Mouse (Mus musculus) heart, postnatal 0 days (tissue): ENCODE results near the gene Cxcl17. TPM values are rescaled to one million over a fixed set of nuclear protein-coding genes. Genes with fewer than 3 reads are reported as not detected.

Source experiments
- ATAC-seq: fragments of 200-750 bp; cut with Nextera tagmentation; 2 replicates; pipeline ENCODE4 v1.8.0; 2017; ENCODE audit warnings: low read depth, moderate number of reproducible peaks, moderate library complexity; ENCODE audit not compliant: insufficient read depth
- DNase-seq: peaks from one replicate; pipeline ENCODE4 v3.0.0-alpha.2; 2016; ENCODE audit warnings: low spot score
- H3K27ac ChIP-seq: fragments of 300-500 bp; sonication (generic); 2 replicates; pipeline ENCODE4 v1.5.1; 2014; ENCODE audit warnings: low read depth, mild to moderate bottlenecking
- H3K27me3 ChIP-seq: fragments of 300-500 bp; sonication (generic); 2 replicates; pipeline ENCODE4 v1.6.1; 2014; ENCODE audit warnings: low read length, mixed read lengths; ENCODE audit not compliant: control insufficient read depth, insufficient read depth
- H3K36me3 ChIP-seq: fragments of 300-500 bp; sonication (generic); replicated peaks from 2 replicates; pipeline ENCODE4 v1.6.1; 2014; ENCODE audit warnings: low read length, mixed read lengths; ENCODE audit not compliant: control insufficient read depth, insufficient read depth
- H3K4me1 ChIP-seq: fragments of 300-500 bp; sonication (generic); 2 replicates; pipeline ENCODE4 v1.6.1; 2014; ENCODE audit warnings: antibody characterized with exemption; ENCODE audit not compliant: control insufficient read depth, insufficient read depth
- H3K4me2 ChIP-seq: fragments of 300-500 bp; sonication (generic); 2 replicates; pipeline ENCODE4 v1.6.1; 2014; ENCODE audit warnings: low read depth, mild to moderate bottlenecking, low read length, moderate library complexity
- H3K4me3 ChIP-seq: fragments of 300-500 bp; sonication (generic); 2 replicates; pipeline ENCODE4 v1.5.1; 2014; ENCODE audit warnings: low read depth, low read length
- H3K9ac ChIP-seq: fragments of 300-500 bp; sonication (generic); replicated peaks from 2 replicates; pipeline ENCODE4 v1.6.1; 2014; ENCODE audit warnings: low read depth, low read length, mixed read lengths
- H3K9me3 ChIP-seq: fragments of 300-500 bp; sonication (generic); replicated peaks from 2 replicates; pipeline ENCODE4 v1.6.1; 2016; ENCODE audit warnings: low read length; ENCODE audit not compliant: control insufficient read depth
- CTCF ChIP-seq: IDR thresholded peaks from 2 replicates; pipeline ENCODE4 v1.5.1; 2016; ENCODE audit warnings: antibody characterized with exemption, control low read depth, low read depth
- EP300 ChIP-seq: IDR thresholded peaks from 2 replicates; pipeline ENCODE4 v1.6.1; 2016; ENCODE audit warnings: antibody characterized with exemption, low read depth
- WGBS: fragments of 180-500 bp; shearing (Covaris S2); extraction: QIAGEN DNeasy Blood & Tissue Kit; methylation state at CpG from one replicate; pipeline ENCODE4 v1.1.7; 2014; 5-methylcytosine and 5-hydroxymethylcytosine counted together
- polyA plus RNA-seq: library from polyadenylated mRNA; unstranded; fragments of >200 nt; fragmentation: Nextera tagmentation; extraction: Ambion mirVana; gene quantifications from 2 replicates; pipeline ENCODE4 v1.2.1, GENCODE M21; 2015
- total RNA-seq: library from RNA; depleted of rRNA; stranded (reverse); fragments of >200 nt; gene quantifications from 2 replicates; pipeline ENCODE4 v1.2.3, GENCODE M21; 2014; ENCODE audit warnings: low replicate concordance

The Cxcl17 gene
- total and polyA plus RNA-seq, 2 experiments from 2014 or later, result 0.42 TPM; not detected in 1

DNA sequence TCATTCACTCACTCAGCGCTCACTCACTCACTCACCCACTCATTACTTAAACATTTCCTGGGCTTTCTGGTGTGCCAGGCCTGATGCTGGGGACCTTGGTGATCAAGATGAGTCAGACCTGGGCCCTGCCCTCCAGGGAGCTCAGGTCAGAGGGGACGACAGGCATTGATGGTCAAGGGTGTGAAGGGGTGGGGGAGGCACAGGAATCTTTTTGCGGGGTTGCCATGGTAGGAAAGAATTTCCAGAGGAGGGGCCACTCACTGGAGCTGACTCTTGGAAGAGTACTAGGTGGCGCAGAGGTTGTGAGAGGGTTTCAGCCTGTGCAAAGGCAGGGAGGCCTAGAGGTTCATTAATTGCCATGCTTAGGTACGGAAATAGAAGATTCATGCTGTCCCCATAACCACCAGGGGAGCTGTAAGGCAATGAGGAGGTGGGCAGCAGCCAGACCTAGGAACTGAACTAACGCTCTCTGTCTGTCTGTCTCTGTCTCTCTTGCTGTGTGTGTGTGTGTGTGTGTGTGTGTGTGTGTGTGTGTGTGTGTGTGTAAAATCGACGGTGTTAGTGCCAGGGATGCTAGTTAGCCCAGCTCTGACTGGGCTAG, 35.5 kb downstream of the Cxcl17 start:
- peak overlapping the region; percentile 55 for H3K4me2 ChIP-seq
- peak overlapping the region; percentile 37 for H3K4me3 ChIP-seq
- H3K4me1 ChIP-seq, result peaks cover 14% of the 10 kb centered on the region; the same call in 1 of the 2 replicates
- TF ChIP-seq CTCF, result peak; percentile 53
- TF ChIP-seq EP300, result no peak
- WGBS, result 45% methylated on average over 8 of the region's 8 CpGs
- H3K9me3 ChIP-seq, result no peaks in the 10 kb centered on the region
- no peaks in the 10 kb centered on the region; the same call in 1 of the 2 replicates for H3K27me3 ChIP-seq
- H3K27ac ChIP-seq, result no peak overlapping the region
- peak; percentile 30 for ATAC-seq
- peaks cover under 1% of the 10 kb centered on the region for H3K36me3 ChIP-seq
- no peak overlapping the region; the same call in 1 of the 2 replicates for H3K9ac ChIP-seq
- DNase-seq, result peak; percentile 44

DNA sequence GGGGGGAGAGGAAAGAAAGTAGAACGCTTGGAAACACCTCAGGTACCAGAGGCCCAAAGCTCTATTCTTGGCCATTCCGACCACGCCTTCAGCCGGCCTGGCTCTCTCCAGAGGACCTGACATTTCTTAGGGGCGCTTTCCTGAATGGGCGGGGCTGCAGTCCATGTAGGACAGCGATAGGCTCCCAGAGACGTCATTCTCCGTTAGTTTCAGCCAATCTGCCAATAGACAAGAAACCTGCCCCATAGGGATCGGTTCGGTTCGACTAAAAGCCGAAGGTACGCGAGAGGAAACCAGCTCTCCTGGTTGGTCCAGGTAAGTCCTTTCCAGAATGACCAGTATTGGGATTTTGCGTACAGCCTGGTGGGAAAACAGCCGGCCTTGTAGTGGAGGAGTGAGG, 36.1 kb downstream of the Cxcl17 start:
- Histone ChIP-seq H3K4me3 (peak overlapping the region; percentile 37), H3K27me3 (no peaks in the 10 kb centered on the region; the same call in 1 of the 2 replicates), H3K27ac (peak overlapping the region; percentile 26; the same call in 1 of the 2 replicates), H3K9me3 (no peaks in the 10 kb centered on the region), H3K4me1 (peaks cover 14% of the 10 kb centered on the region; the same call in 1 of the 2 replicates), H3K36me3 (no peaks in the 10 kb centered on the region; the same call in 1 of the 2 replicates), H3K9ac (no peak overlapping the region; the same call in 1 of the 2 replicates), H3K4me2 (peak overlapping the region; percentile 55)
- DNase-seq (peak; percentile 69), ATAC-seq (peak; percentile 76)
- TF ChIP-seq EP300 (no peak), CTCF (no peak)
- 5% methylated on average over 17 of the region's 17 CpGs for WGBS

DNA sequence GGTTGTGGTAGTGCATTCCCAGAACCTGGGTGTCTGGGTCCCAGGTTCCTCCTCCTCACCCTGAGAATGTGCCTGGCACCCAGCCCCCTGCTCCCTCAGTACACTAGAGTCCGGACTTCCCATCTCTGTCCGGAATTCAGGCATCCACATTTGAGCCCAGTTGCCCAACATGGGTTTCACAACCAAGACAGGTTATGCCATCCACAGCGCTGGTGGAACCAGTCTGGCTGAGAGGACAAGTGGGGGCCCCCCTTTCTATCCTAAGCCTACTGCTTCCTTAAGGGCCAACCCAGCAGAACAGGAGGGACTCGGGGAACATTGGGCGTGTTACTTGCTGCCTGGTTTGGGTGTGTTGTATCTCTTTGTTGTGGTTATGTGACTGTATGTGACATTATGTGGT, 40.2 kb downstream of the Cxcl17 start:
- no peak overlapping the region for H3K4me2 ChIP-seq
- H3K27ac ChIP-seq, result no peak overlapping the region
- DNase-seq (no peak), ATAC-seq (no peak)
- no peak overlapping the region for H3K9ac ChIP-seq
- H3K4me3 ChIP-seq, result no peak overlapping the region
- peaks cover 30% of the 10 kb centered on the region for H3K27me3 ChIP-seq
- no peaks in the 10 kb centered on the region for H3K9me3 ChIP-seq
- 0 out of 2 replicates have a peak, but pooled peaks cover 7% of the 10 kb centered on the region for H3K4me1 ChIP-seq
- no peaks in the 10 kb centered on the region for H3K36me3 ChIP-seq
- WGBS, result 80% methylated on average over 5 of the region's 5 CpGs
- TF ChIP-seq CTCF, result no peak
- no peak for TF ChIP-seq EP300

DNA sequence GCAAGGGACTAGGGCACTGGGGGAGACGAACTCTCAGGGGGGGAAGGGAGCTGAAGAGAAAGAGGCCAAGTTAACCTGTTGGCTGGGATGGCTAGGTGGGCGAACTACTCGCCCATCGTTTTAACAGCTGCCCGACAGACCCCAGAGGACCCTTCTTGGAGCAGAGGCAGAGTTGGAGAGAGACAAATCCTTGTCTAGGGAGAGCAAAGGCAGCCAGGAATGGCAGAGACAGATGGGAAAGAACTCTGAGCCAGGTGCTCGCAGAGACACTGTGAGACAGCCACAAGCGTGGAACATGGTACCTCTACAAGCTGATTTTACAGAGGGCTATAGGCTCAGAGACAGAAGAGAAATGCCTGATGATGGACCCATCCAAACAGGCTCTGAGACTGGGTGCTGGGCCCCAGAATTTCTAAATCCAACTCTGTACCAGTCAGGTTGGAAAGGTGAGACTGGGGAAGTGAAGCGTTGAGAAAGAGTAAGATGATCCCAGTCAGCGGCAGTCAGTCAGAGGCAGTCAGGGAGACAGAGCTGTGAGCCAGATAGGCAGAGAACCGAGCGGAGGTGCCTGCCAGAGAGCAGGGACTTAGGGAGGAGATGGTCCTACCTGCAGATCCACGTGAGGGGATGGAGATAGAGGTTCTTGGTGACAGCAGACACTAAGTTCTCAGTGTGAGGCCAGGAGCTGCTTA, 43.5 kb downstream of the Cxcl17 start, which contains the start of gene Cnfn:
Gene Cnfn, minus strand, starts transcription at position 667 of the 692 bp plus-strand sequence.
- TF ChIP-seq CTCF, result no peak
- TF ChIP-seq EP300, result no peak
- 49% methylated on average over 12 of the region's 12 CpGs for WGBS
- no peak for DNase-seq
- no peak within 1 kb of the TSS for H3K4me3 ChIP-seq
- peaks cover 4% of the 10 kb centered on the region; the same call in 1 of the 2 replicates for H3K36me3 ChIP-seq
- H3K4me2 ChIP-seq, result no peak within 1 kb of the TSS
- H3K4me1 ChIP-seq, result no peaks in the 10 kb centered on the region
- no peak within 1 kb of the TSS for H3K9ac ChIP-seq
- no peaks in the 10 kb centered on the region for H3K9me3 ChIP-seq
- H3K27ac ChIP-seq, result no peak within 1 kb of the TSS
- no peak for ATAC-seq
- peaks cover 40% of the 10 kb centered on the region for H3K27me3 ChIP-seq

DNA sequence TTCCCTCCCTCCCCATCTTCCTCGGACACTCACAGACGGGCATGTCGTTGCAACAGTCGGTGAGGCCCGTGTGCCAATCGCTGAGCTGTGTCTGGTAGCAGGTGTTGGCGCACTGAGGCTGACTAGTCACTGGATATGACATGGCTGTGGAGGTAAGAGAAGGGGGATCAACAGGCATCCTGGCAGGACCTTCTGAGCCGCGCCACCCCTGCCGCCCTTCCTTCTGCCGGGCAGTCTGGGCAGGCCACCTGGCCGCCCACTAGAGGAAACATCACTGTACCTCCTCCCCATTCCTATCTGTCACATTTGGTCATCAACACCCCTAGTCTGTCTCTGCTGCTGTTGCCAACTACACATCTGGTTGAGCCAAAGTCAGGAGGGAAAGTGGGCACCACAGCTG, 44.4 kb downstream of the Cxcl17 start:
- H3K27ac ChIP-seq, result no peak overlapping the region
- no peaks in the 10 kb centered on the region for H3K9me3 ChIP-seq
- WGBS, result 18% methylated on average over 12 of the region's 12 CpGs
- peaks cover 40% of the 10 kb centered on the region for H3K27me3 ChIP-seq
- H3K4me2 ChIP-seq, result no peak overlapping the region
- no peak for DNase-seq
- H3K9ac ChIP-seq, result no peak overlapping the region
- H3K4me3 ChIP-seq, result no peak overlapping the region
- ATAC-seq, result no peak
- H3K36me3 ChIP-seq, result peaks cover 11% of the 10 kb centered on the region; the same call in 1 of the 2 replicates
- TF ChIP-seq CTCF (no peak), EP300 (no peak)
- H3K4me1 ChIP-seq, result no peaks in the 10 kb centered on the region
